Mouse (Mus musculus) retina, adult 2 months (tissue): ENCODE measurements around the gene Rbm20.
A peak's percentile ranks its signal among the peaks of the same experiment; 100 is the strongest.

Experiments used
- DNase-seq: peaks from one replicate; pipeline ENCODE4 v3.0.0-alpha.2; 2012; ENCODE audit warnings: low read depth, low spot score

The Rbm20 gene

GRCm38 (mm10) chr19:53757432-53758109 lies 80.5 kb downstream of the Rbm20 start:
- no peak for DNase-seq

- no peak for DNase-seq
Measured at GRCm38 (mm10) chr19:53758881-53759418, 81.8 kb downstream of the Rbm20 start.

GRCm38 (mm10) chr19:53760125-53761101 lies 83.3 kb downstream of the Rbm20 start:
- no peak for DNase-seq

GRCm38 (mm10) chr19:53762749-53763438 lies 85.8 kb downstream of the Rbm20 start:
- DNase-seq, result no peak

- DNase-seq, result no peak
Measured at GRCm38 (mm10) chr19:53764688-53765478, 87.8 kb downstream of the Rbm20 start.

- DNase-seq, result peak; percentile 61
Measured at GRCm38 (mm10) chr19:53768478-53768877, 91.4 kb downstream of the Rbm20 start.

GRCm38 (mm10) chr19:53773937-53774640 lies 97.0 kb downstream of the Rbm20 start:
- DNase-seq, result no peak

- no peak for DNase-seq
Measured at GRCm38 (mm10) chr19:53774641-53775350, 97.7 kb downstream of the Rbm20 start.

- DNase-seq, result no peak
Measured at GRCm38 (mm10) chr19:53779402-53779801, 102.3 kb downstream of the Rbm20 start.

GRCm38 (mm10) chr19:53779818-53780217 lies 102.7 kb downstream of the Rbm20 start:
- DNase-seq, result no peak

GRCm38 (mm10) chr19:53780752-53781602 lies 103.9 kb downstream of the Rbm20 start:
- no peak for DNase-seq

- no peak for DNase-seq
Measured at GRCm38 (mm10) chr19:53781826-53782225, 104.7 kb downstream of the Rbm20 start.

GRCm38 (mm10) chr19:53785352-53785751 lies 108.2 kb downstream of the Rbm20 start:
- no peak for DNase-seq

- DNase-seq, result no peak
Measured at GRCm38 (mm10) chr19:53786239-53786638, 109.1 kb downstream of the Rbm20 start.

- DNase-seq, result no peak
Measured at GRCm38 (mm10) chr19:53786836-53787235, 109.7 kb downstream of the Rbm20 start.

GRCm38 (mm10) chr19:53788621-53789331 lies 111.7 kb downstream of the Rbm20 start:
- DNase-seq, result no peak

GRCm38 (mm10) chr19:53789571-53789970 lies 112.5 kb downstream of the Rbm20 start:
- DNase-seq, result peak; percentile 89
